Mouse (Mus musculus) adrenal gland, postnatal 25 days (tissue): ENCODE results near the gene Ifitm1. TPM values are rescaled to one million over a fixed set of nuclear protein-coding genes. Genes with fewer than 3 reads are reported as not detected.
"Not testable (repeated sequence)": the region's sequence is repeated elsewhere in the genome, so short reads cannot be mapped to it uniquely, and the experiment has no call there.

ENCODE experiments used
- DNase-seq: peaks from one replicate; pipeline ENCODE4 v3.0.0; 2021; ENCODE audit warnings: mixed read lengths
- total RNA-seq: library from RNA; stranded (reverse); gene quantifications from 2 replicates; pipeline ENCODE4 v1.2.3, GENCODE M21; 2021

Ifitm1 gene
- total RNA-seq, 1 experiment from 2014 or later, result 3.9 TPM

- no peak for DNase-seq
Observed at GRCm38 (mm10) chr7:141016707-141017697, 50.0 kb downstream of the Ifitm1 start.

DNA sequence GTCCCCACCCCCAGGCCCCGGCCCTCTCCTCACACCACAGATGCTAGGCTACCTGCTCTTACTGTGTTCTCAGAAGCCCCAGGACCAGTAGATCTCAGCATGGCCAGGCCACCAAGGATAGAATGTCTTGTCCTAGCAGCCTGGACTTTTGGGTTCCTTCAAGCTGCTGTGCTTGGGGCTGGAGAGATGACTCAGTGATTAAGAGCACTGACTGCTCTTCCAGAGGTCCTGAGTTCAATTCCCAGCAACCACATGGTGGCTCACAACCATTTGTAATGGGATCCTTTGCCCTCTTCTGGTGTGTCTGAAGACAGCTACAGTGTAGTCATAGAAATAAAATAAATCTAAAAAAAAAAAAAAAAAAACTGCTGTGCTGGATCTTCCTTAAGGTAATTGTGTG lies 50.8 kb downstream of the Ifitm1 start, which contains the start of gene Ifitm6:
TSS of gene Ifitm6 (minus strand) at position 101 of the 400 bp plus-strand sequence.
- not testable (repeated sequence) for DNase-seq

DNA sequence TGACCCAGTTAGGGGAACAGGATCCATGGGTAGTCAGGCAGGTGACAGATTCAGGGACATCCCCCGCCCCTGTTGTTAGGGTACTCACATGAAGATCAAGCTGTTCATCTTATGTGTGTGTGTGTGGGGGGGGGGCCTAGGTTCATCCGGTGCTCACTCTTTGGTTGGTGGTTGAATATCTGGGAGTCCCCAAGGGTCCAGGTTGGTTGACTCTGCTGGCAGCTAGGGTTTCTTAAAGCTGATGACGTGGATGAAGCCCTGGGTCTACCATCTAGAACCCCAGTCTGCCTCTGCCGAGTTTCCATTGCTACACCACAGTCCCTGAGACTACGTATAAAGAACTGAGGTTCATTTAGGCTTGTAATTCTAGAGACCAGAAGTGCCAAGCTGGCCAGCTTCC lies 52.0 kb downstream of the Ifitm1 start:
- no peak for DNase-seq

Other genes starting within 250 kb of the Ifitm1 start
- 116 and 195 TPM in 2 replicates for gene Cyp2e1, start 203.5 kb upstream of the Ifitm1 start, total RNA-seq
- not detected in 2 replicates for gene Syce1, start 179.4 kb upstream of the Ifitm1 start, total RNA-seq
- 1.8 and 2.6 TPM in 2 replicates for gene Zfp941, start 145.0 kb upstream of the Ifitm1 start, total RNA-seq
- 0.61 and 2.8 TPM in 2 replicates for gene Urah, start 132.2 kb upstream of the Ifitm1 start, total RNA-seq
- gene Scgb1c1, start 121.7 kb upstream of the Ifitm1 start, total RNA-seq, result not detected in 2 replicates
- gene Odf3, start 119.4 kb upstream of the Ifitm1 start, total RNA-seq, result 0.62 TPM in 1 of 2 replicates, not detected in the other
- 1.5 TPM in 1 of 2 replicates, not detected in the other for gene Gm45785, start 110.9 kb upstream of the Ifitm1 start, total RNA-seq
- gene Ric8a, start 110.3 kb upstream of the Ifitm1 start, total RNA-seq, result 53.8 and 68.7 TPM in 2 replicates
- 37.2 and 44.1 TPM in 2 replicates for gene Bet1l, start 109.6 kb upstream of the Ifitm1 start, total RNA-seq
- gene Psmd13, start 85.3 kb upstream of the Ifitm1 start, total RNA-seq, result 125 and 128 TPM in 2 replicates
- gene Sirt3, start 84.9 kb upstream of the Ifitm1 start, total RNA-seq, result 31.5 and 34.3 TPM in 2 replicates
- 610 and 755 TPM in 2 replicates for gene Cox8b, start 66.8 kb upstream of the Ifitm1 start, total RNA-seq
- 1.9 and 2.2 TPM in 2 replicates for gene Nlrp6, start 46.3 kb upstream of the Ifitm1 start, total RNA-seq
- gene Pgghg, start 25.8 kb upstream of the Ifitm1 start, total RNA-seq, result 32.3 and 43.2 TPM in 2 replicates
- 1.8 and 2.0 TPM in 2 replicates for gene Ifitm5, start 16.9 kb upstream of the Ifitm1 start, total RNA-seq
- gene Gm45717, start 11.3 kb upstream of the Ifitm1 start, total RNA-seq, result not detected in 2 replicates
- gene Ifitm2, start 11.2 kb upstream of the Ifitm1 start, total RNA-seq, result 418 and 471 TPM in 2 replicates
- gene Ifitm3, start 43.5 kb downstream of the Ifitm1 start, total RNA-seq, result 103 and 109 TPM in 2 replicates
- not detected in 2 replicates for gene Ifitm6, start 50.7 kb downstream of the Ifitm1 start, total RNA-seq
- gene Gm17387, start 61.9 kb downstream of the Ifitm1 start, total RNA-seq, result not detected in 2 replicates
- gene B4galnt4, start 93.9 kb downstream of the Ifitm1 start, total RNA-seq, result 2.5 and 3.6 TPM in 2 replicates
- 0.86 and 1.2 TPM in 2 replicates for gene Pkp3, start 111.0 kb downstream of the Ifitm1 start, total RNA-seq
- 4.5 and 5.0 TPM in 2 replicates for gene Sigirr, start 133.4 kb downstream of the Ifitm1 start, total RNA-seq
- gene Ano9, start 150.6 kb downstream of the Ifitm1 start, total RNA-seq, result 0.33 TPM in 1 of 2 replicates, not detected in the other
- gene Ptdss2, start 155.2 kb downstream of the Ifitm1 start, total RNA-seq, result 29.1 and 48.2 TPM in 2 replicates
- 298 and 356 TPM in 2 replicates for gene Rnh1, start 205.6 kb downstream of the Ifitm1 start, total RNA-seq
- gene Hras, start 226.8 kb downstream of the Ifitm1 start, total RNA-seq, result 64.8 and 88.0 TPM in 2 replicates
- 6.4 and 10.8 TPM in 2 replicates for gene Lrrc56, start 226.9 kb downstream of the Ifitm1 start, total RNA-seq
- 0.39 TPM in 1 of 2 replicates, not detected in the other for gene Lmntd2, start 246.9 kb downstream of the Ifitm1 start, total RNA-seq
- 5.7 and 8.0 TPM in 2 replicates for gene Rassf7, start 248.6 kb downstream of the Ifitm1 start, total RNA-seq